Mouse (Mus musculus): ENCODE measurements around the gene Vps37d.
A peak's percentile ranks its signal among the peaks of the same experiment; 100 is the strongest.

The Vps37d gene

GRCm38 (mm10) chr5:135029007-135029854, 48.8 kb downstream of the Vps37d start:
- no peak for DNase-seq (ENCODE audit: low spot score in 2 of 2)

- DNase-seq (ENCODE audit: low spot score in 2 of 2) = no peak
Observed at GRCm38 (mm10) chr5:135025899-135026298, 52.2 kb downstream of the Vps37d start.

GRCm38 (mm10) chr5:135024665-135025224, 53.3 kb downstream of the Vps37d start:
- no peak for DNase-seq (ENCODE audit: low spot score in 2 of 2)

GRCm38 (mm10) chr5:135023344-135024173, 54.5 kb downstream of the Vps37d start, which contains the start of gene Stx1a:
TSS of gene Stx1a (plus strand) at chr5:135023482.
- DNase-seq (ENCODE audit: low spot score in 2 of 2) = peak; percentile 74 to 78
